Mouse (Mus musculus): ENCODE results near the gene Wdr45. TPM values are rescaled to one million over a fixed set of nuclear protein-coding genes. Genes with fewer than 3 reads are reported as not detected.
A peak's percentile ranks its signal among the peaks of the same experiment; 100 is the strongest.
"Not testable (repeated sequence)": the region's sequence is repeated elsewhere in the genome, so short reads cannot be mapped to it uniquely, and the experiment has no call there.

The Wdr45 gene
- polyA plus RNA-seq, 1 experiment from 2014 or later: 27.5 TPM

DNA sequence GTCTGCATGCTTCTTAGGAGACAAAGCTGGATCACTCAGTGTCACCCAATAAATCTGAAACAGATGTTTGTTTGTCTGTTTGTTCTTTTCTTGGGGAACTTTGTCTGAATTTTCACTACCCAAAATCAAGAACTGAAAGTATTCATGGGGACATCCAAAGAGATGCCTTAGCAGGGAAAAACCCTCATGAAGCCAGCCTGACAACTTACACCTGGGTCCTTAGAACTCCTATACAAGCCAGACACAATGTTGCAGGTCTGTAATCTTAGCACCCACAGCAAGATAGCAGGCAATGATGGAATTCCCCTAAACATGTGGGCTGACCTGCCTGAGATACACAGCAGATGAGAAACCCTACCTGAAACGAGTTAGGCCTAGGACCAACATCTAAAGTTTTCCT is 30.8 kb downstream of the Wdr45 start:
- Histone ChIP-seq H3K27ac (no peak overlapping the region), H3K27me3 (replicated peaks) (no peaks in the 10 kb centered on the region), H3K4me2 (replicated peaks) (no peak overlapping the region), H3K9me3 (no peaks in the 10 kb centered on the region), H3K4me1 (replicated peaks) (no peaks in the 10 kb centered on the region), H3K4me3 (replicated peaks) (no peak overlapping the region), H3K9ac (no peak overlapping the region), H3K36me3 (no peaks in the 10 kb centered on the region)
- WGBS: 46% methylated on average over 1 of the region's 1 CpGs
- no peak for ATAC-seq

DNA sequence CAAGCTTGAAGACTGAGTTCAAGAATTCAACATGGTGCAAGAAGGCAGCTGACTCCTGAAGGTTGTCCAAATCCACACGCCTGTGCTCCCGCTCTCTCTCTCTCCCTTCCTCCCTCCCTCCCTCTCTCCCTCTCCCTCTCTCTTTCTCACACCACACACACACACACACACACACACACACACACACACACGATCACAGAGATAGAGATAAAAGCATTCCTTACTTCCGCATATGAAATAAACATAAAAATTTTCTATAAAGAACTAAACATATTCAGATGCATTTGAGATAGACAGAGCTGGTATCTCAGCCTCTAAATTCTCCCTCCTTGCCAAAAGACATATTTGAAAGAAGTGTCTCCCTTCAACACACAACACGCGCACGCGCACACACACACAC is 31.3 kb downstream of the Wdr45 start:
- H3K27me3 ChIP-seq (replicated peaks): no peaks in the 10 kb centered on the region
- ATAC-seq: no peak
- H3K4me3 ChIP-seq (replicated peaks): no peak overlapping the region
- H3K4me1 ChIP-seq (replicated peaks): no peaks in the 10 kb centered on the region
- H3K4me2 ChIP-seq (replicated peaks): no peak overlapping the region
- no peak overlapping the region for H3K27ac ChIP-seq
- no peak overlapping the region for H3K9ac ChIP-seq
- 83% methylated on average over 8 of the region's 8 CpGs for WGBS
- no peaks in the 10 kb centered on the region for H3K36me3 ChIP-seq
- H3K9me3 ChIP-seq: no peaks in the 10 kb centered on the region

GRCm38 (mm10) chrX:7750432-7751116 is 36.4 kb downstream of the Wdr45 start, which contains the start of gene Ccdc120:
Gene Ccdc120 (minus strand): TSS chrX:7750905.
- H3K4me1 ChIP-seq (replicated peaks): no peaks in the 10 kb centered on the region
- WGBS: 9% methylated on average over 47 of the region's 56 CpGs
- peak within 1 kb of the TSS; percentile 49 for H3K4me3 ChIP-seq (replicated peaks)
- H3K27me3 ChIP-seq (replicated peaks): no peaks in the 10 kb centered on the region
- H3K36me3 ChIP-seq: no peaks in the 10 kb centered on the region
- peak within 1 kb of the TSS; percentile 50 for H3K9ac ChIP-seq
- H3K4me2 ChIP-seq (replicated peaks): peak within 1 kb of the TSS; percentile 53
- H3K9me3 ChIP-seq: no peaks in the 10 kb centered on the region
- no peak within 1 kb of the TSS for H3K27ac ChIP-seq
- peak; percentile 90 for ATAC-seq

GRCm38 (mm10) chrX:7753627-7754026 is 39.5 kb downstream of the Wdr45 start:
- not testable (repeated sequence) for H3K4me1 ChIP-seq (replicated peaks); ATAC-seq; H3K4me2 ChIP-seq (replicated peaks); H3K27ac ChIP-seq; H3K27me3 ChIP-seq (replicated peaks); H3K9me3 ChIP-seq; H3K4me3 ChIP-seq (replicated peaks); H3K9ac ChIP-seq; H3K36me3 ChIP-seq
- WGBS: 10% methylated on average over 3 of the region's 3 CpGs

GRCm38 (mm10) chrX:7762137-7762920 is 48.2 kb downstream of the Wdr45 start, which contains the start of gene Tfe3:
Gene Tfe3 (plus strand): TSS chrX:7762560.
- H3K4me1 ChIP-seq (replicated peaks): peaks cover 7% of the 10 kb centered on the region; the same call in 1 of the 2 replicates
- H3K27ac ChIP-seq: peak within 1 kb of the TSS; percentile 70
- H3K9ac ChIP-seq: peak within 1 kb of the TSS; percentile 69
- H3K4me2 ChIP-seq (replicated peaks): peak within 1 kb of the TSS; percentile 68
- H3K4me3 ChIP-seq (replicated peaks): peak within 1 kb of the TSS; percentile 62
- peak; percentile 95 for ATAC-seq
- H3K9me3 ChIP-seq: no peaks in the 10 kb centered on the region
- no peaks in the 10 kb centered on the region for H3K36me3 ChIP-seq
- no peaks in the 10 kb centered on the region for H3K27me3 ChIP-seq (replicated peaks)
- 12% methylated on average over 37 of the region's 38 CpGs for WGBS

GRCm38 (mm10) chrX:7762921-7763197 is 48.7 kb downstream of the Wdr45 start:
- WGBS: 15% methylated on average over 21 of the region's 21 CpGs

GRCm38 (mm10) chrX:7763631-7764393 is 49.7 kb downstream of the Wdr45 start:
- Histone ChIP-seq H3K9me3 (no peaks in the 10 kb centered on the region), H3K4me1 (replicated peaks) (peaks cover 7% of the 10 kb centered on the region; the same call in 1 of the 2 replicates), H3K36me3 (no peaks in the 10 kb centered on the region), H3K9ac (peak overlapping the region; percentile 69; the same call in 1 of the 2 replicates), H3K27me3 (replicated peaks) (no peaks in the 10 kb centered on the region), H3K4me2 (replicated peaks) (peak overlapping the region; percentile 68), H3K4me3 (replicated peaks) (peak overlapping the region; percentile 62), H3K27ac (peak overlapping the region; percentile 48; the same call in 1 of the 2 replicates)
- peak; percentile 7; the same call in 1 of the 2 replicates for ATAC-seq
- WGBS: 14% methylated on average over 22 of the region's 22 CpGs

More at GRCm38 (mm10) chrX:7762921-7763197, 48.7 kb downstream of the Wdr45 start:
- H3K4me3 ChIP-seq (replicated peaks): peak overlapping the region; percentile 62
- H3K9me3 ChIP-seq: no peaks in the 10 kb centered on the region
- H3K9ac ChIP-seq: peak overlapping the region; percentile 69
- no peaks in the 10 kb centered on the region for H3K36me3 ChIP-seq
- H3K4me1 ChIP-seq (replicated peaks): peaks cover 7% of the 10 kb centered on the region; the same call in 1 of the 2 replicates
- peak overlapping the region; percentile 68 for H3K4me2 ChIP-seq (replicated peaks)
- ATAC-seq: peak; percentile 37
- peak overlapping the region; percentile 70 for H3K27ac ChIP-seq
- H3K27me3 ChIP-seq (replicated peaks): no peaks in the 10 kb centered on the region

DNA sequence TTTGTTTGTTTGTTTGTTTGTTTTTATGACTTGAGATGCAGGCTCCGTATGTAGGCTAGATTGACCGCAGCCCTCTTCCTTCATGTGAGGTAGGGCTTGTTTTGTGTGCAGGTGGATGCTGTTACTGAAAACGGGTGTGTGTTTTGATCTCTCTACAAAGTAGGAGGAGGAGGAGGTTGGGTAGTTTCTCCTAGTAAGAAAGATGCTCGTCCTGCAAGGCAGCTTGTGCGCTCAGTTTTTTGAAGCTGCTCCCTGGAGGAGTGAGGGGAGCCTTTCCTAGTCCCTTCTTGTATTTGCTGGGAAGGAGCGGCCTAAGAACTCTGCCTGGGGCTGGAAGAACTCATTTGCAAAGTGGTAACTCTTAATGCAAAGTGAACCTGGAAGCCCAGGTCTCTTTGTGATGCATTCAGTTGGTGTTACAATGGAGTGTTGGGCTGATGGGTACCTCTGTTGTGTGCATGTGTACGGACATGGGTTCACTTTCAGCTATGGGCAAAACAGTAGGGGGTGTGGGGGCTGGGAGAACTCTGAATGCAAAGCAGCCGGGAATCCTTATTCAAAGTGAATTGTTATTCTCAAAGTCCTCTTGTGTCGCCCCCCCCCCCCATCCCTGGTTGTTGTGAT is 50.6 kb downstream of the Wdr45 start:
- no peak overlapping the region for H3K9ac ChIP-seq
- no peaks in the 10 kb centered on the region for H3K36me3 ChIP-seq
- peaks cover 7% of the 10 kb centered on the region; the same call in 1 of the 2 replicates for H3K4me1 ChIP-seq (replicated peaks)
- H3K9me3 ChIP-seq: no peaks in the 10 kb centered on the region
- H3K27ac ChIP-seq: no peak overlapping the region
- H3K27me3 ChIP-seq (replicated peaks): no peaks in the 10 kb centered on the region
- WGBS: 30% methylated on average over 9 of the region's 9 CpGs
- no peak for ATAC-seq
- peak overlapping the region; percentile 68 for H3K4me2 ChIP-seq (replicated peaks)
- peak overlapping the region; percentile 62 for H3K4me3 ChIP-seq (replicated peaks)

GRCm38 (mm10) chrX:7765281-7765670 is 51.1 kb downstream of the Wdr45 start:
- no peak for ATAC-seq
- H3K4me2 ChIP-seq (replicated peaks): peak overlapping the region; percentile 68
- 28% methylated on average over 13 of the region's 13 CpGs for WGBS
- H3K27ac ChIP-seq: no peak overlapping the region
- no peaks in the 10 kb centered on the region for H3K9me3 ChIP-seq
- H3K9ac ChIP-seq: no peak overlapping the region
- no peaks in the 10 kb centered on the region for H3K36me3 ChIP-seq
- H3K4me3 ChIP-seq (replicated peaks): peak overlapping the region; percentile 18
- peaks cover 7% of the 10 kb centered on the region; the same call in 1 of the 2 replicates for H3K4me1 ChIP-seq (replicated peaks)
- H3K27me3 ChIP-seq (replicated peaks): no peaks in the 10 kb centered on the region

- H3K4me1 ChIP-seq (replicated peaks): peaks cover 7% of the 10 kb centered on the region; the same call in 1 of the 2 replicates
- ATAC-seq: peak; percentile 72
- no peaks in the 10 kb centered on the region for H3K9me3 ChIP-seq
- no peaks in the 10 kb centered on the region for H3K27me3 ChIP-seq (replicated peaks)
- H3K27ac ChIP-seq: no peak overlapping the region
- whole genome bisulfite sequencing: 13% methylated on average over 11 of the region's 11 CpGs
- H3K4me2 ChIP-seq (replicated peaks): peak overlapping the region; percentile 68
- peaks cover 2% of the 10 kb centered on the region; the same call in 1 of the 2 replicates for H3K36me3 ChIP-seq
- peak overlapping the region; percentile 18; the same call in 1 of the 2 replicates for H3K4me3 ChIP-seq (replicated peaks)
- H3K9ac ChIP-seq: no peak overlapping the region
These were observed 51.6 kb downstream of the Wdr45 start for GRCm38 (mm10) chrX:7765764-7766163.

GRCm38 (mm10) chrX:7769302-7770017 is 55.3 kb downstream of the Wdr45 start:
- Histone ChIP-seq H3K4me3 (replicated peaks) (no peak overlapping the region), H3K4me1 (replicated peaks) (peaks cover 5% of the 10 kb centered on the region; the same call in 1 of the 2 replicates), H3K27ac (no peak overlapping the region), H3K9me3 (no peaks in the 10 kb centered on the region), H3K4me2 (replicated peaks) (no peak overlapping the region), H3K9ac (no peak overlapping the region), H3K27me3 (replicated peaks) (no peaks in the 10 kb centered on the region), H3K36me3 (peaks cover 2% of the 10 kb centered on the region; the same call in 1 of the 2 replicates)
- 82% methylated on average over 7 of the region's 7 CpGs for WGBS
- no peak for ATAC-seq

All from intestine, embryonic 15.5 days (tissue).